Mouse (Mus musculus) regulatory T cell (primary cell): ENCODE measurements around the gene Gm3543.
"Not testable (repeated sequence)": the region's sequence is repeated elsewhere in the genome, so short reads cannot be mapped to it uniquely, and the experiment has no call there.

Experiments
- in situ Hi-C: fragments of 300-600 bp; cut with MboI, MseI; formaldehyde crosslinking; loops from one replicate; pipeline ENCODE4 v1.15.1; 2025; ENCODE audit warnings: high pct_unique_total_duplicates

Gene Gm3543

DNA sequence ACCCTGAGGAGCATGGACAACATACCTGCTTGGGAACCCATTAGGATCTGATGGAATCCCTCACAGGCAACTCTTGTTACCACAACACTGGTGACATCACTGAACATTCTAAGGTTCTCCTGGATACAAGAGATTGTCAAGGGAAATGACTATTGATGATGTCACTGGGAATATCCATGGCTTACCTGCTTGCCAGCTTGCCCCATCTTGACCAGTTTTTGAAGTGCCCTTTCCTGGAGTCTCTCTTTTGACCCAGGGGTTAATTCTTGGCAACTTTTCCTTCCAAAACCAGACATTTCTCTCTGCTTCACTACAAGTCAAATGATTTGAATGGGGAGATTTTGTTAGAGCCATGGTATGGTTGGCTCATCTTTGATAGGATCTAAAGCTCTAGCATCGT is at the start of gene Gm3543:
Gene Gm3543 (minus strand): TSS at position 101 of the 400 bp plus-strand sequence.
- in situ Hi-C loops, result loop anchor here (5.0 to 25.0 kb wide), 3 partner anchors 329 to 1629 kb away; partner anchors contain the start of genes Gm10375 and Gm7995

- in situ Hi-C loops, result loop anchor here (25.0 kb wide), 2 partner anchors 206 to 219 kb away; partner anchors contain the start of genes Gm3573, Gm47189 and Gm7929
Observed at GRCm38 (mm10) chr14:41968596-41968995, 14.5 kb downstream of the Gm3543 start.

- in situ Hi-C loops, result loop anchor here (25.0 kb wide), 2 partner anchors 206 to 219 kb away; partner anchors contain the start of genes Gm3573, Gm47189 and Gm7929
Observed at GRCm38 (mm10) chr14:41967827-41968226, 15.3 kb downstream of the Gm3543 start, which contains the start of gene Gm6401. TSS of gene Gm6401 (minus strand) at chr14:41967927.

DNA sequence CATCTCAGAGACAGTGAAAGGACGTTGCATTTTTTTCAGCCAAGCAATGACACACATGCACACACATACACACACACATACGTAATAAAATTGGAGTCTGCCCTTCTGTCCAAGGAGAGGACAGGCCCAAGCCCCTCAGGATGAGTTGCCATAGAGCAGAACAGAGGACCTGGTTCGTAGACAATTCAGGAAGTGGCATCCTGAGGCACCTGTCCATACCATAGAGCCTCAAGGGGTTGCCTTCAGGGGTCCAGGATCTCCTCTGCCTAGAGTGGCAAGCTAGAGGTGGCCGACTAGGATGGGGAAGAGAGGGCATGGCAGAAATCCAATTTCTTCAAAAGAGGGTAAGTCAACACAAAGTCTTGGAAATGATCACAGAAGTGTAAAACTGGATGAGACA is 19.0 kb downstream of the Gm3543 start:
- in situ Hi-C loops, result loop anchor here (25.0 kb wide), 2 partner anchors 202 to 223 kb away; partner anchors contain the start of genes Gm3573, Gm47189 and Gm7929

GRCm38 (mm10) chr14:41943695-41944094 is 39.4 kb downstream of the Gm3543 start, which contains the start of gene 1700024B05Rik:
TSS of gene 1700024B05Rik (plus strand) at chr14:41943995.
- in situ Hi-C loops, result not testable (repeated sequence)
